Mouse (Mus musculus) ES-E14 (cell line): ENCODE data around the gene St6galnac4.

Experiments used
- CHD2 ChIP-seq: IDR thresholded peaks from 2 replicates; pipeline ENCODE4 v1.6.1; 2014; ENCODE audit warnings: mild to moderate bottlenecking, low read depth, low read length, inconsistent platforms
- HCFC1 ChIP-seq: IDR thresholded peaks from 2 replicates; pipeline ENCODE4 v1.6.1; 2012; ENCODE audit warnings: low read length, inconsistent platforms, borderline replicate concordance; ENCODE audit not compliant: insufficient read depth
- MAFK ChIP-seq: IDR thresholded peaks from 2 replicates; pipeline ENCODE4 v1.6.1; 2014; ENCODE audit warnings: mild to moderate bottlenecking, low read depth, low read length, inconsistent platforms; ENCODE audit not compliant: insufficient read depth
- ZC3H11A ChIP-seq: IDR thresholded peaks from 2 replicates; pipeline ENCODE4 v1.6.1; 2012; ENCODE audit warnings: low read depth, mild to moderate bottlenecking, inconsistent platforms, low read length, borderline replicate concordance
- ZNF384 ChIP-seq: IDR thresholded peaks from 2 replicates; pipeline ENCODE4 v1.6.1; 2012; ENCODE audit warnings: low read depth, low read length, inconsistent platforms

- TF ChIP-seq MAFK, result no peak
- no peak for TF ChIP-seq CHD2
- no peak for TF ChIP-seq ZC3H11A
- TF ChIP-seq HCFC1, result no peak
- TF ChIP-seq ZNF384, result no peak
Observed at GRCm38 (mm10) chr2:32639632-32640031, 52.7 kb downstream of the St6galnac4 start.
